Mouse (Mus musculus): Measurements from ENCODE around the gene Rsph10b. TPM values are rescaled to one million over a fixed set of nuclear protein-coding genes. Genes with fewer than 3 reads are reported as not detected.

The Rsph10b gene
- polyA plus RNA-seq, 1 experiment: 4.4 TPM

- H3K36me3 ChIP-seq (ENCODE audit: control insufficient read depth, insufficient read depth, low read length, poor library complexity, severe bottlenecking): no peaks in the 10 kb centered on the region
- no peak overlapping the region for H3K9ac ChIP-seq (ENCODE audit: low read depth, poor library complexity, severe bottlenecking)
- TF ChIP-seq CTCF (IDR thresholded peaks at IDR 0.05; ENCODE audit: low read depth, low read length) (no peak), POLR2A (IDR thresholded peaks at IDR 0.05; ENCODE audit: insufficient read depth, low read length) (no peak), EP300 (IDR thresholded peaks at IDR 0.05; ENCODE audit: insufficient read depth, low read depth, low read length) (no peak)
- H3K27me3 ChIP-seq (ENCODE audit: control insufficient read depth, insufficient read depth, low read length, poor library complexity, severe bottlenecking): no peaks in the 10 kb centered on the region
- no peak overlapping the region for H3K4me3 ChIP-seq (ENCODE audit: low read depth, low read length)
- H3K4me1 ChIP-seq (ENCODE audit: control insufficient read depth, insufficient read depth, low read length): peaks cover 2% of the 10 kb centered on the region
- H3K9me3 ChIP-seq (replicated peaks; ENCODE audit: control insufficient read depth, insufficient read depth, low read length, poor library complexity, severe bottlenecking): no peaks in the 10 kb centered on the region
- H3K27ac ChIP-seq (ENCODE audit: insufficient read depth, low read length): no peak overlapping the region
Observed at GRCm38 (mm10) chr5:143943231-143944125, 10.6 kb downstream of the Rsph10b start.

- Histone ChIP-seq H3K9me3 (replicated peaks; ENCODE audit: control insufficient read depth, insufficient read depth, low read length, poor library complexity, severe bottlenecking) (no peaks in the 10 kb centered on the region), H3K9ac (ENCODE audit: low read depth, poor library complexity, severe bottlenecking) (no peak overlapping the region), H3K4me1 (ENCODE audit: control insufficient read depth, insufficient read depth, low read length) (peaks cover 4% of the 10 kb centered on the region), H3K36me3 (ENCODE audit: control insufficient read depth, insufficient read depth, low read length, poor library complexity, severe bottlenecking) (no peaks in the 10 kb centered on the region), H3K27me3 (ENCODE audit: control insufficient read depth, insufficient read depth, low read length, poor library complexity, severe bottlenecking) (no peaks in the 10 kb centered on the region), H3K27ac (ENCODE audit: insufficient read depth, low read length) (no peak overlapping the region), H3K4me3 (ENCODE audit: low read depth, low read length) (no peak overlapping the region)
- TF ChIP-seq EP300 (IDR thresholded peaks at IDR 0.05; ENCODE audit: insufficient read depth, low read depth, low read length): no peak
- no peak for TF ChIP-seq POLR2A (IDR thresholded peaks at IDR 0.05; ENCODE audit: insufficient read depth, low read length)
- TF ChIP-seq CTCF (IDR thresholded peaks at IDR 0.05; ENCODE audit: low read depth, low read length): no peak
Observed at GRCm38 (mm10) chr5:143948361-143948760, 15.5 kb downstream of the Rsph10b start.

GRCm38 (mm10) chr5:143950016-143950415 is 17.2 kb downstream of the Rsph10b start:
- H3K27me3 ChIP-seq (ENCODE audit: control insufficient read depth, insufficient read depth, low read length, poor library complexity, severe bottlenecking): no peaks in the 10 kb centered on the region
- H3K4me1 ChIP-seq (ENCODE audit: control insufficient read depth, insufficient read depth, low read length): peaks cover 4% of the 10 kb centered on the region
- H3K27ac ChIP-seq (ENCODE audit: insufficient read depth, low read length): no peak overlapping the region
- H3K9me3 ChIP-seq (replicated peaks; ENCODE audit: control insufficient read depth, insufficient read depth, low read length, poor library complexity, severe bottlenecking): no peaks in the 10 kb centered on the region
- no peak for TF ChIP-seq CTCF (IDR thresholded peaks at IDR 0.05; ENCODE audit: low read depth, low read length)
- no peak for TF ChIP-seq POLR2A (IDR thresholded peaks at IDR 0.05; ENCODE audit: insufficient read depth, low read length)
- TF ChIP-seq EP300 (IDR thresholded peaks at IDR 0.05; ENCODE audit: insufficient read depth, low read depth, low read length): no peak
- no peaks in the 10 kb centered on the region for H3K36me3 ChIP-seq (ENCODE audit: control insufficient read depth, insufficient read depth, low read length, poor library complexity, severe bottlenecking)
- H3K9ac ChIP-seq (ENCODE audit: low read depth, poor library complexity, severe bottlenecking): no peak overlapping the region
- H3K4me3 ChIP-seq (ENCODE audit: low read depth, low read length): no peak overlapping the region

- no peaks in the 10 kb centered on the region; the same call in 1 of the 2 replicates for H3K9me3 ChIP-seq (replicated peaks; ENCODE audit: control insufficient read depth, insufficient read depth, low read length, poor library complexity, severe bottlenecking)
- no peak overlapping the region for H3K9ac ChIP-seq (ENCODE audit: low read depth, poor library complexity, severe bottlenecking)
- H3K36me3 ChIP-seq (ENCODE audit: control insufficient read depth, insufficient read depth, low read length, poor library complexity, severe bottlenecking): no peaks in the 10 kb centered on the region
- no peaks in the 10 kb centered on the region for H3K4me1 ChIP-seq (ENCODE audit: control insufficient read depth, insufficient read depth, low read length)
- no peak for TF ChIP-seq POLR2A (IDR thresholded peaks at IDR 0.05; ENCODE audit: insufficient read depth, low read length)
- TF ChIP-seq EP300 (IDR thresholded peaks at IDR 0.05; ENCODE audit: insufficient read depth, low read depth, low read length): no peak
- TF ChIP-seq CTCF (IDR thresholded peaks at IDR 0.05; ENCODE audit: low read depth, low read length): no peak
- no peak overlapping the region for H3K27ac ChIP-seq (ENCODE audit: insufficient read depth, low read length)
- H3K4me3 ChIP-seq (ENCODE audit: low read depth, low read length): no peak overlapping the region
- H3K27me3 ChIP-seq (ENCODE audit: control insufficient read depth, insufficient read depth, low read length, poor library complexity, severe bottlenecking): no peaks in the 10 kb centered on the region
Observed at GRCm38 (mm10) chr5:143957101-143957500, 24.3 kb downstream of the Rsph10b start.

- Histone ChIP-seq H3K4me1 (ENCODE audit: control insufficient read depth, insufficient read depth, low read length) (no peaks in the 10 kb centered on the region), H3K27me3 (ENCODE audit: control insufficient read depth, insufficient read depth, low read length, poor library complexity, severe bottlenecking) (no peaks in the 10 kb centered on the region), H3K36me3 (ENCODE audit: control insufficient read depth, insufficient read depth, low read length, poor library complexity, severe bottlenecking) (no peaks in the 10 kb centered on the region), H3K27ac (ENCODE audit: insufficient read depth, low read length) (no peak overlapping the region), H3K9me3 (replicated peaks; ENCODE audit: control insufficient read depth, insufficient read depth, low read length, poor library complexity, severe bottlenecking) (no peaks in the 10 kb centered on the region; the same call in 1 of the 2 replicates), H3K4me3 (ENCODE audit: low read depth, low read length) (no peak overlapping the region), H3K9ac (ENCODE audit: low read depth, poor library complexity, severe bottlenecking) (no peak overlapping the region)
- TF ChIP-seq EP300 (IDR thresholded peaks at IDR 0.05; ENCODE audit: insufficient read depth, low read depth, low read length) (no peak), POLR2A (IDR thresholded peaks at IDR 0.05; ENCODE audit: insufficient read depth, low read length) (no peak), CTCF (IDR thresholded peaks at IDR 0.05; ENCODE audit: low read depth, low read length) (no peak)
Observed at GRCm38 (mm10) chr5:143959551-143959950, 26.7 kb downstream of the Rsph10b start.

GRCm38 (mm10) chr5:143961176-143961575 is 28.3 kb downstream of the Rsph10b start:
- H3K9me3 ChIP-seq (replicated peaks; ENCODE audit: control insufficient read depth, insufficient read depth, low read length, poor library complexity, severe bottlenecking): no peaks in the 10 kb centered on the region
- H3K9ac ChIP-seq (ENCODE audit: low read depth, poor library complexity, severe bottlenecking): no peak overlapping the region
- TF ChIP-seq CTCF (IDR thresholded peaks at IDR 0.05; ENCODE audit: low read depth, low read length): no peak
- no peak for TF ChIP-seq POLR2A (IDR thresholded peaks at IDR 0.05; ENCODE audit: insufficient read depth, low read length)
- TF ChIP-seq EP300 (IDR thresholded peaks at IDR 0.05; ENCODE audit: insufficient read depth, low read depth, low read length): no peak
- no peak overlapping the region for H3K27ac ChIP-seq (ENCODE audit: insufficient read depth, low read length)
- H3K27me3 ChIP-seq (ENCODE audit: control insufficient read depth, insufficient read depth, low read length, poor library complexity, severe bottlenecking): no peaks in the 10 kb centered on the region
- no peak overlapping the region for H3K4me3 ChIP-seq (ENCODE audit: low read depth, low read length)
- H3K4me1 ChIP-seq (ENCODE audit: control insufficient read depth, insufficient read depth, low read length): no peaks in the 10 kb centered on the region
- no peaks in the 10 kb centered on the region for H3K36me3 ChIP-seq (ENCODE audit: control insufficient read depth, insufficient read depth, low read length, poor library complexity, severe bottlenecking)

All from ES-Bruce4 (cell line).